Mouse (Mus musculus): ENCODE results near the gene Tmprss7. TPM values are rescaled to one million over a fixed set of nuclear protein-coding genes. Genes with fewer than 3 reads are reported as not detected.

Tmprss7 gene
- total and polyA plus RNA-seq, 3 experiments: not detected

DNA sequence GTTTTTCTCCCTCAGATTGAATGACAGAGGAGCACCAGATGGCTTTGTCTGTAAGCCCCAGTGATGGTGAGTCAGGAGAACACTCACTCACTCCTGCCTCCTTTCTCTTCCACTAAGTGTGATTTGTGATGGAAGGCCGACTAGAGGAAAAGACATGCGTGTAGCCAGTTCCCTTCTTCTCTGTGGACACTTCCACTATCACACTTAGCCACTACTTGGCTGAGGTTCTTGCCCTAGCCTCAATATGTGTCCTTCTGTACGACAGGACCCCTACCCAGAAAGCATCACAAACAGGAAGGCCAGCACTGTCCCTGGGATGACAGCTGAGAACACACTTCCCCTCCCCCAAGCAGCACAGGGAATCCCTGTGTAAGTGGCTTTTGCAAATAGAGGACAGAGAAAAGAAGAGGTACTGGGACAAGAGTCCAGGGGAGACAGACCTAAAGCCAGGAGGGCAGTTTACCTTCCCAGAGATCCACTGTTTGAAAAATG, 29.0 kb upstream of the Tmprss7 start:
- no peak overlapping the region for H3K4me2 ChIP-seq (ENCODE audit: insufficient read depth, low read depth, poor library complexity, severe bottlenecking)
- no peak overlapping the region for H3K27ac ChIP-seq (ENCODE audit: insufficient read depth, low read depth)
- no peaks in the 10 kb centered on the region for H3K79me2 ChIP-seq (replicated peaks; ENCODE audit: control insufficient read depth, extremely low read depth, insufficient read depth, poor library complexity, severe bottlenecking)
- H3K4me1 ChIP-seq (ENCODE audit: control insufficient read depth in 1 of 2, insufficient read depth in 2 of 2): no peaks in the 10 kb centered on the region
- no peaks in the 10 kb centered on the region for H3K9me3 ChIP-seq (replicated peaks; ENCODE audit: low read length)
- DNase-seq (ENCODE audit: extremely low read depth): no peak
- in situ Hi-C loops (cut with MboI; ENCODE audit: low pct_ligation_motif_present, low pct_unique_long_range_greater_than_20kb, low sequenced_read_pairs): no loop called here
- no peak overlapping the region for H3K9ac ChIP-seq (ENCODE audit: insufficient read depth, low read depth)
- H3K36me3 ChIP-seq (replicated peaks in 1 of 2; ENCODE audit: control insufficient read depth in 1 of 2, insufficient read depth in 1 of 2, low read length in 1 of 2): peaks cover 3 to 71% of the 10 kb centered on the region in 2 experiments
- H3K27me3 ChIP-seq (replicated peaks): no peaks in the 10 kb centered on the region
- TF ChIP-seq CTCF (conservative IDR thresholded peaks at IDR 0.05 in 1 of 2, IDR thresholded peaks at IDR 0.05 in 1 of 2; ENCODE audit: low read depth in 2 of 2, low read length in 2 of 2) (no peak), JUN (IDR thresholded peaks at IDR 0.05; ENCODE audit: insufficient read depth, low read depth, low read length) (no peak), MXI1 (IDR thresholded peaks at IDR 0.05; ENCODE audit: low read depth, low read length) (no peak)
- dilution Hi-C loops (cut with MboI; ENCODE audit: extremely low pct_ligation_motif_present, extremely low pct_unique_long_range_greater_than_20kb, low sequenced_read_pairs): no loop called here
- H3K4me3 ChIP-seq (replicated peaks in 1 of 3; ENCODE audit: low read depth in 2 of 3, low read length in 2 of 3, poor library complexity in 1 of 3): no peak overlapping the region

GRCm38 (mm10) chr16:45720022-45720630, 26.7 kb upstream of the Tmprss7 start:
- Histone ChIP-seq H3K4me3 (replicated peaks in 1 of 3; ENCODE audit: low read depth in 2 of 3, low read length in 2 of 3, poor library complexity in 1 of 3) (no peak overlapping the region), H3K9me3 (replicated peaks; ENCODE audit: low read length) (no peaks in the 10 kb centered on the region), H3K36me3 (replicated peaks in 1 of 2; ENCODE audit: control insufficient read depth in 1 of 2, insufficient read depth in 1 of 2, low read length in 1 of 2) (peaks cover 3 to 74% of the 10 kb centered on the region in 2 experiments), H3K27ac (ENCODE audit: insufficient read depth, low read depth) (no peak overlapping the region), H3K27me3 (replicated peaks) (no peaks in the 10 kb centered on the region), H3K4me2 (ENCODE audit: insufficient read depth, low read depth, poor library complexity, severe bottlenecking) (no peak overlapping the region), H3K4me1 (ENCODE audit: control insufficient read depth in 1 of 2, insufficient read depth in 2 of 2) (no peaks in the 10 kb centered on the region), H3K79me2 (replicated peaks; ENCODE audit: control insufficient read depth, extremely low read depth, insufficient read depth, poor library complexity, severe bottlenecking) (no peaks in the 10 kb centered on the region), H3K9ac (ENCODE audit: insufficient read depth, low read depth) (no peak overlapping the region)
- TF ChIP-seq ZNF384 (IDR thresholded peaks at IDR 0.05; ENCODE audit: low read depth, low read length) (no peak), CHD1 (IDR thresholded peaks at IDR 0.05; ENCODE audit: low read depth, low read length) (no peak), BHLHE40 (IDR thresholded peaks at IDR 0.05; ENCODE audit: low read depth, low read length) (no peak), E2F4 (IDR thresholded peaks at IDR 0.05; ENCODE audit: insufficient replicate concordance, low read depth, low read length) (no peak), MYC (IDR thresholded peaks at IDR 0.05; ENCODE audit: low read depth, low read length) (no peak), USF1 (IDR thresholded peaks at IDR 0.05; ENCODE audit: low read depth, low read length) (no peak), UBTF (IDR thresholded peaks at IDR 0.05; ENCODE audit: low read depth, low read length) (no peak), KAT2A (IDR thresholded peaks at IDR 0.05; ENCODE audit: insufficient replicate concordance, low read length) (no peak), MAFK (IDR thresholded peaks at IDR 0.05; ENCODE audit: insufficient replicate concordance, low read length) (no peak), EP300 (IDR thresholded peaks at IDR 0.05; ENCODE audit: low read length) (no peak), HCFC1 (IDR thresholded peaks at IDR 0.05; ENCODE audit: low read depth, low read length) (no peak), CTCF (conservative IDR thresholded peaks at IDR 0.05 in 1 of 2, IDR thresholded peaks at IDR 0.05 in 1 of 2; ENCODE audit: low read depth in 2 of 2, low read length in 2 of 2) (no peak), JUN (IDR thresholded peaks at IDR 0.05; ENCODE audit: insufficient read depth, low read depth, low read length) (no peak), MEF2A (IDR thresholded peaks at IDR 0.05; ENCODE audit: borderline replicate concordance, low read depth, low read length) (no peak), GABPA (IDR thresholded peaks at IDR 0.05; ENCODE audit: insufficient replicate concordance, low read depth, low read length) (no peak), ZC3H11A (IDR thresholded peaks at IDR 0.05; ENCODE audit: low read depth, low read length) (no peak), ETS1 (conservative IDR thresholded peaks at IDR 0.05; ENCODE audit: low read depth, low read length) (no peak), ZKSCAN1 (IDR thresholded peaks at IDR 0.05; ENCODE audit: borderline replicate concordance, low read depth, low read length) (no peak), ELF1 (IDR thresholded peaks at IDR 0.05; ENCODE audit: low read depth, low read length) (no peak), RAD21 (IDR thresholded peaks at IDR 0.05; ENCODE audit: low read depth, low read length) (no peak)
- DNase-seq (ENCODE audit: extremely low read depth): no peak
- dilution Hi-C loops (cut with MboI; ENCODE audit: extremely low pct_ligation_motif_present, extremely low pct_unique_long_range_greater_than_20kb, low sequenced_read_pairs): no loop called here
- in situ Hi-C loops (cut with MboI; ENCODE audit: low pct_ligation_motif_present, low pct_unique_long_range_greater_than_20kb, low sequenced_read_pairs): no loop called here

Data from CH12.LX (cell line).